Mouse (Mus musculus) frontal cortex, postnatal 25 days (tissue): ENCODE measurements at regions not wholly inside any gene's neighbourhood (a gene's known extent, or its start where the extent isn't known, plus 50 kb on each side); places are given as distances from the start of the nearest gene placed in this dataset.
A peak's percentile ranks its signal among the peaks of the same experiment; 100 is the strongest.

Source experiments
- DNase-seq, 2 experiments: peaks; one replicate each; pipeline ENCODE4 v3.0.0; 2022; ENCODE audit warnings: low spot score in 2 of 2

DNA sequence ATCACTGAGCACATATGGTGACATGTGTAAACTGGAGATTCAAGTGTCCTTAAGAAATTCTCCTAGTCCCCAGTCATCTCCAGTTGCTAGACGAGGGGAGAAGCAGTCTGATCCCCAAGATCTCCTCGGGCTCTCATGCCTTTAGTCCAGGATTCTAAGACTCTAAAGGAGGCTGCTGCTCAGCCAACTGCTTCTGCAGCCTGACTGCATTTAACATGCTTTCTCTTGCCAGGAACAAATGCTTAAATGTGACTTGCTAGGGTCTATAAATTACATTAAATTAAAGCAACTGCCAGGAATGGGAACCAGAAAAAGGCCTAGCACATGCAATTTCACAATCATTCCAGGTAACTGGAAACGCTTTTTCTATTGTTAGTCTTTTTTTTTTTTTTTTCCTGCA, 599.8 kb upstream of the Gcfc2 start:
- no peak for DNase-seq

DNA sequence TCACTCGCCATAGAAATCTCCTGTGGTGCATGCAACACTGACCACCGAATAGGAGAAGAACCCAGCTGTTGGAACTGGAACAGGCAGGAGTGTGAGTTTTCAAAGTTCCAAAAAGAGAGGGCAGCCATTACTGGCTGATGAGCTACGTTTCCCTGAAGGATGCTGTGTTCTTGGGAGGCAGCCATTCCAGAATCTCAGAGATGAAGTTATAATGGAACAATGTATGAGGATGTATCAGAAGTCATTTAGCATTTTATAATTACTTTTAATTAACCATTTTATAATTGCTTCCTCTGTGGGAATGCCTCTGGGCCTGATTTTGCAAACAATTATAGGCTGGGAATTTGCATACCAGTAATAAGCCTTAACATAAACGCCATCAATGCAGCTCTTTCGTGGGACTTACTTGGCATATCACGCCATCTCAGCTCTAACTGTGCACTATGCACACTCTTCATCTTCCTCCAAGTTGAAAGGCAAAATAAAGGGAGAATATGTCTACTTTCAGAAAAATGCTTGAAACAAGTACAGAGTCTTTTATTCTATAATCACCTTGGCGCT, 559.4 kb upstream of the Gcfc2 start:
- DNase-seq, result no peak

- DNase-seq, result no peak
Measured at GRCm38 (mm10) chr6:81388484-81388883, 535.0 kb upstream of the Gcfc2 start.

DNA sequence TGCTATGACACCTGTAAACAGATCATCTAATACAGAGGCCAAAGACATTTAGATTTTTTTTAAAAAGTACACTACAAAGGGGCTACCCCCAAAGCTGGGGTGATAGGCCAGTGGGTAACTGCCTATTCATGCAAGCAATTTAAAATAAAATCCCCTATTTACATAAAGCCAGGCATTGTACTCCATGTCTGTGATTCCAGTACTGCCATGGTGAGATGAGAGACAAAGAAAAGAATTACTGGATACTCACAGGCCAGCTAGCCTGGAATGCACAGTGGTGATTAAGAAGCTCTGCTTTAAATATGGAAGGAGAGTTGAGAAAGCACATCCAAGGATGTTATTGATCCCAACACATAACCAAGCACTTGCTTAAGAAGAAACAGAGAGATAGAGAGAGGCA, 520.3 kb upstream of the Gcfc2 start:
- DNase-seq, result no peak

DNA sequence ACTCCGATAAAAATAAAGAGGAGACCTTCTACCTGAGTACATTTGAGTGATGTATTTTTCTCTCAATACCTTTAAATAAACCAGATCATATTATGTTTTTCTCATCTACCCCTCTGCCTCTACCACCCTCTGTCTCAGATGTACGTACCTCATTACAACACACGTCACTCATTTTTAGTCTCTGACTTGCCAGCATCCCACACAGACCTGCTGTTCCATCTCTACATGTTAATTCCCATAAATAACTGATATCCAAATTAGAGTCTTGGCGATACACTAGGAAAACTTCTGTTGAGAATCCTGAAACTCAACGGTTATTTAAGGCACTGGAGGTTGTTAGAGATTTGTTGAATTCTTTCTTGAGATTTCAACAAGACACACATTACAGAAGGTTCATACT, 509.9 kb upstream of the Gcfc2 start:
- DNase-seq, result peak in 1 of 2 experiments; percentile 6

DNA sequence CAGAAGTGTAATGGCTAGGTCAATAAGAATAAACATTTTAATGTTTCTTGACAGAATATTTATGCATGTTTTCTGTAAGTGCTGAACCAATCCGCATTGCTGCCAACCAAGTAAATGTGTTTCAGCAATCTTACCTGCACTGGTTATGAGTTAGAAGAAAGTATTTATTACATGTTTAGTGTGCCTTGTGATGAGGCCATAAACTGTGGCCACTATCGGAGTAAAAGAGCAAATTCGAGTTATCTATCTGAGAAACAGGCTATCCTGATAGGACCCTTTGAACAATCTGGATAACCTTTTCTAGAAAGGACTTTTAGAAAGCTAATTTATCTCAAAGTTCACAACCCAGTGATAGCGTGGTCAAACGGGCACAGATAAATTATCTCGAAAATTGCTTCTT, 488.7 kb upstream of the Gcfc2 start:
- DNase-seq, result no peak

DNA sequence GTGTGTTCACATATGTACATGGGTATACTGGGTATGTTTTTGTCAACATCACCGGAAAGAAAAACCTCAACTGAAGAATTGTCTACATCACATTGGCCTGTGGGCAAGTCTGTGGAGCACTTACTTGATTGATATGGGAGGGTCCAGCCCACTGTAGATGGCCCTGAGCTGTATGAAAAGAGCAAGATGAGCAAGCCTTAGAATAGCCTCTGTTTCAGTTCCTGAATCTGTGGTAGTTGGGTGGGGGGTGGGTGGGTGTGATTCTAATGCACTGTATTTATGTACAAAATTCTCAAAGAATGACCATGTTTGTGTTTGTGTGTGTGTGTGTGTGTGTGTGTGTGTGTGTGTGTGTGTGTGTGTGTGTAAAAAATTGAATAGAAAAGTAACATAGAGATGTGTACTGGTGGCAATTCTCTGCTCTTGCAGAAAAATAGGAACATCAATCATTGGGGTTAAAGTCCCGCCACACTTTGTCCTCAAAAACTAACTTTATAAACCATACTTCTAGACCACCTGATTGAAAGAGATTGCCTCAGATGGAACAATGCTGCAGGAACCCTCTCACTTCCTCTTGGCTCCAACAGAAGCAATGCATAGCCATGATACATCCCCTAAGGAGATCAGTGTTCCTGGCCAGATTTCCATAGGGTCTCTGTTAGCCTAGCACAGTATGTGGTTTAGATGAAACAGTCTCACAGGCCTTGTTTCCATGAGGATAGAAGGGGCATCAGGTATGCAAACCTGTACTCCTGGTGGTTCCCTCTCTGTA, 484.3 kb upstream of the Gcfc2 start:
- DNase-seq, result no peak

- no peak for DNase-seq
Measured at GRCm38 (mm10) chr6:81441396-81441795, 482.1 kb upstream of the Gcfc2 start.

- no peak for DNase-seq
Measured at GRCm38 (mm10) chr6:81446019-81446800, 477.3 kb upstream of the Gcfc2 start.

DNA sequence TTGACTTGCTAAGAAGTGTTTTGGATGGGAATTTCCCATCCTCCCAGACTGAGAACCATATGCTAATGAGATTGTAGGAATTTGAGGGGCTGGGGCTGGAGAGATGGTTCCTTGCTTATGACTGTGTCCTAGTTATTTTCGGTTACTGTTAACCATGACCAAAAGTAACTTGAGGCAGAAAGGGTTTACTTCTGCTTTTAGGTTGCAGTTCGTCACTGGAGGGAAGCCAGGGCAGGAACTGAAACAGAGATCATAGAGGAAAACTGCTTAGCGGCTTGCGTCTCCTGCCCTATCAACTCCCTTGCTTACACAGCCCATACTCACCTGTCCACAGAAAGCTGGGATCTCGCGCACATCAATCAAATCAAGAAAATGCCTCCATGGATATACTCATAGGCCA, 475.8 kb upstream of the Gcfc2 start:
- DNase-seq, result no peak

GRCm38 (mm10) chr6:81448366-81448765, 475.1 kb upstream of the Gcfc2 start:
- DNase-seq, result no peak

DNA sequence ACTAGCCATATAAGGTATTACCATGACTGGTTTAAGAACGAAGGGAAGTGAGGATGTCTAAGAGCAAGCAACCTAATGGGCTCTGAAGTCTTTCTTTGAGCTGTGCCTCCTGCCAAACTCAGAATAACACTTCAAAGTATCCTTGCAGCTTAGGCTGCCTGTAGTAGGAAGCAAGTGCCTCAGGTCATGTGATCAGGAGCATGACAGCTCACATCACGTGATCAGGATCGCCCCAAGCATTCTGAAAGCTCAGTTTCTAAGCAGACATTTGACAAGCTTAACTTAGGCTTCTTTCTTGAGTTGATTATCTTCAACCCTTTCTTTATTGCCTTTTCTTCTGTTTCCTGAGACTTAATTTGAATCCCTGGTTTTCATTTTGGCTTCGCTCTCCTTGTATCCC, 462.4 kb upstream of the Gcfc2 start:
- no peak for DNase-seq

- no peak for DNase-seq
Measured at GRCm38 (mm10) chr6:81464442-81464841, 459.0 kb upstream of the Gcfc2 start.

- no peak for DNase-seq
Measured at GRCm38 (mm10) chr6:81466536-81466935, 456.9 kb upstream of the Gcfc2 start.

- DNase-seq, result no peak
Measured at GRCm38 (mm10) chr6:81471340-81471955, 452.0 kb upstream of the Gcfc2 start.

- no peak for DNase-seq
Measured at GRCm38 (mm10) chr6:81472506-81472905, 451.0 kb upstream of the Gcfc2 start.

GRCm38 (mm10) chr6:81474786-81475185, 448.7 kb upstream of the Gcfc2 start:
- no peak for DNase-seq

DNA sequence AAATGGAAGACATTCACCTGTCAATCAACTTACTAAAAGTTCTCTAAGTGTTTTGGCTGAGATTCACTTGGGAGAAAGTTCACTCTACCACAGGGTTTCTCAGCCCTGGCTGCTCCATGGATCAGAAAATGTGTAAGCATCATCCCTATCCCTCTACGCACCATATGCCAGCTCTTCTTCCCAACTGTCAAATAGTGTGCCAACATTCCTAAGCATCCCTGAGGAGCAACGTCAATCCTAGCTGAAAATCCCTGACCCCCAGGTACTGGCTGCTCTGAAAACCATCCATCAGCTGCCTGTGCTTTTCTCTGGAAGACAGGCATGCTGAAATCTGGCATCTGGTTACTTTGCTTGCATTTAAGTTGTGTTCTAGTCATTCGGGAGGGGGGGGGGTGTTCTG, 436.5 kb upstream of the Gcfc2 start:
- no peak for DNase-seq

GRCm38 (mm10) chr6:81496239-81496638, 427.2 kb upstream of the Gcfc2 start:
- no peak for DNase-seq

- DNase-seq, result no peak
Measured at GRCm38 (mm10) chr6:81517185-81517584, 406.3 kb upstream of the Gcfc2 start.

- DNase-seq, result no peak
Measured at GRCm38 (mm10) chr6:81562260-81562659, 361.2 kb upstream of the Gcfc2 start.

- no peak for DNase-seq
Measured at GRCm38 (mm10) chr6:81563192-81563591, 360.3 kb upstream of the Gcfc2 start.

GRCm38 (mm10) chr6:81564295-81564694, 359.2 kb upstream of the Gcfc2 start:
- DNase-seq, result no peak
